Mouse (Mus musculus) embryonic facial prominence, embryonic 11.5 days (tissue): ENCODE measurements at regions not wholly inside any gene's neighbourhood (a gene's known extent, or its start where the extent isn't known, plus 50 kb on each side); places are given as distances from the start of the nearest gene placed in this dataset.

ENCODE experiments used
- ATAC-seq: fragments of 200-750 bp; cut with Nextera tagmentation; replicated peaks from 2 replicates; pipeline ENCODE4 v1.8.0; 2017; ENCODE audit warnings: low read depth; ENCODE audit not compliant: insufficient number of reproducible peaks, low FRiP score, low TSS enrichment
- DNase-seq: peaks from one replicate; pipeline ENCODE4 v3.0.0-alpha.2; 2015; ENCODE audit warnings: low spot score
- H3K27ac ChIP-seq: fragments of 300-500 bp; sonication (generic); replicated peaks from 2 replicates; pipeline ENCODE4 v1.5.1; 2014; ENCODE audit warnings: mild to moderate bottlenecking, low read depth, low read length, control low read depth
- H3K27me3 ChIP-seq: fragments of 300-500 bp; sonication (generic); 2 replicates; pipeline ENCODE4 v1.6.1; 2014; ENCODE audit warnings: mild to moderate bottlenecking, low read length, moderate library complexity, mixed read lengths; ENCODE audit not compliant: control insufficient read depth, insufficient read depth
- H3K36me3 ChIP-seq: fragments of 300-500 bp; sonication (generic); replicated peaks from 2 replicates; pipeline ENCODE4 v1.6.1; 2014; ENCODE audit warnings: low read depth, mild to moderate bottlenecking, low read length, moderate library complexity, mixed read lengths; ENCODE audit not compliant: control insufficient read depth, insufficient read depth
- H3K4me1 ChIP-seq: fragments of 300-500 bp; sonication (generic); 2 replicates; pipeline ENCODE4 v1.6.1; 2014; ENCODE audit warnings: low read length, mixed read lengths; ENCODE audit not compliant: control insufficient read depth, insufficient read depth
- H3K4me2 ChIP-seq: fragments of 300-500 bp; sonication (generic); 2 replicates; pipeline ENCODE4 v1.6.1; 2014; ENCODE audit warnings: low read depth, mild to moderate bottlenecking, control low read depth, low read length, moderate library complexity
- H3K4me3 ChIP-seq: fragments of 300-500 bp; sonication (generic); 2 replicates; pipeline ENCODE4 v1.5.1; 2014; ENCODE audit warnings: low read depth, low read length, control low read depth
- H3K9ac ChIP-seq: fragments of 300-500 bp; sonication (generic); replicated peaks from 2 replicates; pipeline ENCODE4 v1.6.1; 2014; ENCODE audit warnings: mild to moderate bottlenecking, control low read depth, low read length
- H3K9me3 ChIP-seq: fragments of 300-500 bp; sonication (generic); replicated peaks from 2 replicates; pipeline ENCODE4 v1.6.1; 2016; ENCODE audit warnings: mild to moderate bottlenecking, low read length, inconsistent platforms, mixed read lengths; ENCODE audit not compliant: control insufficient read depth
- WGBS: fragments of 180-500 bp; shearing (Covaris S2); extraction: QIAGEN DNeasy Blood & Tissue Kit; methylation state at CpG from one replicate; pipeline ENCODE4 v1.1.7; 2014; 5-methylcytosine and 5-hydroxymethylcytosine counted together

GRCm38 (mm10) chr13:35463231-35463630 is 196.4 kb upstream of the Cdyl start:
- no peak overlapping the region for H3K9ac ChIP-seq
- H3K4me1 ChIP-seq: no peaks in the 10 kb centered on the region
- no peak overlapping the region for H3K27ac ChIP-seq
- H3K9me3 ChIP-seq: no peaks in the 10 kb centered on the region
- ATAC-seq: no peak
- H3K4me3 ChIP-seq: no peak overlapping the region
- WGBS: 90% methylated on average over 1 of the region's 1 CpGs
- H3K4me2 ChIP-seq: no peak overlapping the region
- DNase-seq: no peak
- no peaks in the 10 kb centered on the region for H3K36me3 ChIP-seq
- H3K27me3 ChIP-seq: no peaks in the 10 kb centered on the region

GRCm38 (mm10) chr13:35463850-35464249 is 195.8 kb upstream of the Cdyl start:
- no peak overlapping the region for H3K4me2 ChIP-seq
- no peak overlapping the region for H3K9ac ChIP-seq
- DNase-seq: no peak
- WGBS: 79% methylated on average over 2 of the region's 2 CpGs
- no peaks in the 10 kb centered on the region for H3K9me3 ChIP-seq
- H3K4me1 ChIP-seq: no peaks in the 10 kb centered on the region
- no peaks in the 10 kb centered on the region for H3K36me3 ChIP-seq
- H3K27ac ChIP-seq: no peak overlapping the region
- no peak overlapping the region for H3K4me3 ChIP-seq
- no peak for ATAC-seq
- H3K27me3 ChIP-seq: no peaks in the 10 kb centered on the region

DNA sequence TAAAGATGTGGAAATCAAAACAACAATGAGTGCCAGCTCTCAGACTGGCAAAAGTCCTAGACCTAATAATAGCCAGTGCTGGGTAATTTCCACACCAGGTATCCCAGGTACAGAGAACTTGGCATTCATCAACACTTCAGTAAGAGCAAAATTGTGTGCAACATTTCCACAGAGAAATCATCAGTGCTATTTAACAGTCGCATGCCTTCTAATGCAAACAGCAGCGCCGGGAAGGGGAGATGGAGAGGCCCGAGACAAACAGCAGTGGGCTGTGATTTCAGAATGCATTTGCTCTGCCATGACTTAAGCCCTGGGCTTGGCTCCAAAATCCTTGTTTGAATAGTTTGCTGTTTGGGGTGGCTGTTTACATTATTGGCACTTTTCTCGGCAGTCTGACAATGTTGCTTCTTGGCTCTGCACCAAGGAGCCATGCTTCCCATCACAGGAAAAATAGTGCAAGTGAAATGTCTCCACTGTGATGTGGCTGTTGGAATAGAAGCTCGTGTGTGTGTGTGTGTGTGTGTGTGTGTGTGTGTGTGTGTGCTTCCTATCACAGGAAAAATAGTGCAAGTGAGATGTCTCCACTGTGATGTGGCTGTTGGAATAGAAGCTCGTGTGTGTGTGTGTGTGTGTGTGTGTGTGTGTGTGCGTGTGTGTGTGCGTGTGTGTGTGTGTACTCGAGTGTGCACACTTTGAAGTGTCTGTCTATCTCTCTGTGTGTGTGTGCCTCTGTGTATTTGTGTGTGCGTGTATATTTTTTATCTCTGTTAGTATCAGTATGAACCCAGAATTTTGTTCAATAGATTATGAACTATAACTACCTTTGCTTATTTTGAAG is 190.1 kb upstream of the Cdyl start:
- Histone ChIP-seq H3K4me1 (no peaks in the 10 kb centered on the region), H3K4me2 (no peak overlapping the region), H3K27ac (no peak overlapping the region), H3K4me3 (no peak overlapping the region), H3K9me3 (no peaks in the 10 kb centered on the region), H3K9ac (no peak overlapping the region), H3K36me3 (no peaks in the 10 kb centered on the region), H3K27me3 (no peaks in the 10 kb centered on the region)
- DNase-seq (no peak), ATAC-seq (no peak)
- 80% methylated on average over 11 of the region's 11 CpGs for WGBS

DNA sequence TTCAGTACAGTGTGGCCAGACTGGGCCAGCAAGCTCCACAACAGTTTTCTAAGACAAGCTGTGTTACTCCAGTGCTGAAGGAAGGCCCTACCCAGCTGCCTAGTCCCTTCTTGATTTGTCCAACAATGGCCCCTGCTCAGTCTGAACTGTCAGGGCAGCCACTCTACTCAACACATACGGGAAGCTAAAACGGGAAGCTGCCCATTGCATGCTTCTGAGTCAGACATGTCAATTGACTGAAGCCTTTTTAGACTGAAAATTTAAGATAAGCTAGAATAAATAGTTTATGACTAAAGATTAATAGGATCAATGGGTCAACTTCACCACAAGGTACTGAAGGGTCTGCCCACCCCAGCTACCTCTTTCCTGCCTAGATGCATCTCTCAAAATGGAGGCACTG is 181.4 kb upstream of the Cdyl start:
- no peak overlapping the region for H3K9ac ChIP-seq
- DNase-seq: no peak
- WGBS: 91% methylated on average over 2 of the region's 2 CpGs
- no peaks in the 10 kb centered on the region for H3K27me3 ChIP-seq
- H3K9me3 ChIP-seq: no peaks in the 10 kb centered on the region
- no peak overlapping the region for H3K4me3 ChIP-seq
- ATAC-seq: no peak
- H3K36me3 ChIP-seq: no peaks in the 10 kb centered on the region
- H3K4me2 ChIP-seq: no peak overlapping the region
- no peaks in the 10 kb centered on the region for H3K4me1 ChIP-seq
- H3K27ac ChIP-seq: no peak overlapping the region

DNA sequence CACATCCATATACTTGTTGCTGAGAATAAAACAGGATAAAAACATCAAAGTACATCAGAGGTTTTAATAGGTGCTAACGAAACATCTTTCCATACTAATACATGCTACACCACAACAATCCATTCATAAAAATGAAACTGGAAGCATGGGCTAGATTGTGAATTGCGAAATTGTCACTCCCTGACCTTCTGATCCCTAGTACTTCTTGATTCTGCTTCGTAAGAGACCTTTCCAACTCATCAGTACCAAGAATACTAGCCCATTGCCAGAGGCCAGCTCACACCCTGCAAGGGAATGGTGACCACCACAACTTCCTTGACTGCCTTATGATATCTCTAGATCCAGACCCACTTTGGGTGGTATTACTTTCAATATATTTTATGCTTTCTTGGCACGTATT is 177.3 kb upstream of the Cdyl start:
- Histone ChIP-seq H3K9me3 (no peaks in the 10 kb centered on the region), H3K9ac (no peak overlapping the region), H3K4me1 (no peaks in the 10 kb centered on the region), H3K4me3 (no peak overlapping the region), H3K36me3 (no peaks in the 10 kb centered on the region), H3K27ac (no peak overlapping the region), H3K27me3 (no peaks in the 10 kb centered on the region), H3K4me2 (no peak overlapping the region)
- WGBS: 86% methylated on average over 4 of the region's 4 CpGs
- ATAC-seq: no peak
- DNase-seq: no peak

- DNase-seq: no peak
- H3K27ac ChIP-seq: no peak overlapping the region
- no peaks in the 10 kb centered on the region for H3K36me3 ChIP-seq
- ATAC-seq: no peak
- WGBS: 84% methylated on average over 4 of the region's 4 CpGs
- H3K27me3 ChIP-seq: no peaks in the 10 kb centered on the region
- no peaks in the 10 kb centered on the region for H3K4me1 ChIP-seq
- H3K4me2 ChIP-seq: no peak overlapping the region
- no peak overlapping the region for H3K4me3 ChIP-seq
- no peaks in the 10 kb centered on the region for H3K9me3 ChIP-seq
- no peak overlapping the region for H3K9ac ChIP-seq
Observed at GRCm38 (mm10) chr13:35486125-35486524, 173.5 kb upstream of the Cdyl start.

GRCm38 (mm10) chr13:35499776-35500175 is 159.9 kb upstream of the Cdyl start:
- 91% methylated on average over 2 of the region's 2 CpGs for WGBS
- H3K27ac ChIP-seq: no peak overlapping the region
- ATAC-seq: no peak

GRCm38 (mm10) chr13:35500891-35501290 is 158.7 kb upstream of the Cdyl start:
- H3K27ac ChIP-seq: no peak overlapping the region
- H3K4me3 ChIP-seq: no peak overlapping the region
- H3K27me3 ChIP-seq: no peaks in the 10 kb centered on the region
- no peaks in the 10 kb centered on the region for H3K36me3 ChIP-seq
- peak; percentile 3 for DNase-seq
- WGBS: 43% methylated on average over 5 of the region's 5 CpGs
- ATAC-seq: no peak
- no peaks in the 10 kb centered on the region for H3K9me3 ChIP-seq
- no peak overlapping the region for H3K4me2 ChIP-seq
- no peak overlapping the region for H3K9ac ChIP-seq
- H3K4me1 ChIP-seq: no peaks in the 10 kb centered on the region

More at GRCm38 (mm10) chr13:35499776-35500175, 159.9 kb upstream of the Cdyl start:
- Histone ChIP-seq H3K27me3 (no peaks in the 10 kb centered on the region), H3K36me3 (no peaks in the 10 kb centered on the region), H3K4me2 (no peak overlapping the region), H3K9me3 (no peaks in the 10 kb centered on the region), H3K4me3 (no peak overlapping the region), H3K9ac (no peak overlapping the region), H3K4me1 (no peaks in the 10 kb centered on the region)
- DNase-seq: no peak
